9 mouse cellular contexts compared by ENCODE assay signal in the genomic region with DNA sequence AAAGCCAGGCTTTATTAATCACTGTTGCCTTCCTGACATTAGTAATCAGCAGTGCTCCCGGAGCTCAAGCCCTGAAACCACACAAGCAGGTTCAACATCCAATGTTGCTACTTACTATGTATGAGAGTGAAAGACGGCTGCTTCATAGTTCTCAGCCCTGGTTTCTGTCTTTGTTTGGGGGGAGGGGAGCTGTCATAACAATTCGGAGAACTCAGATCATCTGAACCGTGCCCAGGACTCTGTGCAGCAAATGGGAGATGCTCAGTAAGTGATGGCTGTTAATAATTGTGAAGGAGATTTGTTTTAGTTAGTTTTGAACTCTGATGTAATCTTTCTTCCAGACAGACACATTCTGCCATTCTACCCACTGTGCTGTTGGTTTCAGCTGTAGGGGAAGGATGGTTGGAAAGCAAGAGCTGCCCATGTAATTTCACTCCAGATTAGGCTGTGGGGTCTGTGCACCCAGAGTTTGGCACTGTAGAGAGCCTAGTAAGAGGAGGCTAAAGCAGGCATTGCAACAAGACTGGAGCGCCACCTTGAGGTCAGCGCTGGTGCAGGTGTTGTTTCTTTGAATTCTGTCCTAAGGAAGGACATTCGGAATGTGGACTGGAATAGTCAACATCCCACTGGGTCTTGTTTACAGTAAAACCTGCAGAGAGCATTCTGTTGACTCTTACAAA. TPM values are rescaled to one million over a fixed set of nuclear protein-coding genes. Genes with fewer than 3 reads are reported as not detected.
DNase-seq lines count a peak whose midpoint lies in the region; ATAC-seq lines count a peak whose summit lies in the region.
"Had no signal": no experiment of that assay in that cellular context is flagged by ENCODE, and none has a peak within 500 bp of the region (broad histone marks: within the 10 kb centered on the region; RNA-seq: fewer than 3 reads in every experiment).

No protein-coding gene starts in this region.

- no peak overlapping the region for H3K27ac ChIP-seq in hindbrain, embryonic 10.5 days
- no peak overlapping the region for H3K27ac ChIP-seq in hindbrain, embryonic 13.5 days
- H3K27ac ChIP-seq in limb, embryonic 10.5 days, result no peak overlapping the region
- no peak overlapping the region for H3K27ac ChIP-seq in neural tube, embryonic 11.5 days (ENCODE audit: low read depth, low read length)
- H3K27ac ChIP-seq: neural tube, embryonic 12.5 days had no signal

- DNase-seq in hindbrain, embryonic 10.5 days (ENCODE audit: low spot score), result peak; percentile 79
- DNase-seq in cerebellum, postnatal 14 days, result peak; percentile 86 to 90
- DNase-seq in gastrocnemius, postnatal 14 days, result peak; percentile 60
- peak; percentile 83 to 91 for DNase-seq in kidney, adult 8-10 months
- peak; percentile 79 for DNase-seq in limb, embryonic 10.5 days (ENCODE audit: low spot score)
- DNase-seq in neural tube, embryonic 11.5 days (ENCODE audit: low spot score), result peak; percentile 84
- peak; percentile 21 for DNase-seq in telencephalon, adult 2 months (ENCODE audit: low read depth, low spot score)

- H3K27me3 ChIP-seq in hindbrain, embryonic 10.5 days (ENCODE audit: insufficient read depth, poor library complexity, severe bottlenecking), result peaks cover 12% of the 10 kb centered on the region; the same call in 1 of the 2 replicates
- peaks cover 18% of the 10 kb centered on the region for H3K27me3 ChIP-seq in hindbrain, embryonic 13.5 days
- 0 out of 2 replicates have a peak, but pooled peaks cover 4% of the 10 kb centered on the region for H3K27me3 ChIP-seq in limb, embryonic 10.5 days (ENCODE audit: low read depth, poor library complexity, severe bottlenecking)
- no peaks in the 10 kb centered on the region for H3K27me3 ChIP-seq in neural tube, embryonic 11.5 days (ENCODE audit: control insufficient read depth, insufficient read depth, low read length)
- H3K27me3 ChIP-seq: neural tube, embryonic 12.5 days had no signal

- H3K4me3 ChIP-seq in hindbrain, embryonic 10.5 days, result no peak overlapping the region
- no peak overlapping the region for H3K4me3 ChIP-seq in hindbrain, embryonic 13.5 days
- H3K4me3 ChIP-seq in limb, embryonic 10.5 days, result no peak overlapping the region
- no peak overlapping the region for H3K4me3 ChIP-seq in neural tube, embryonic 11.5 days (ENCODE audit: low read depth, low read length)
- H3K4me3 ChIP-seq: neural tube, embryonic 12.5 days had no signal

- no peak for ATAC-seq in hindbrain, embryonic 13.5 days (ENCODE audit: low FRiP score)
- ATAC-seq in neural tube, embryonic 11.5 days (ENCODE audit: insufficient read depth, low FRiP score, low TSS enrichment), result no peak

- H3K4me2 ChIP-seq in hindbrain, embryonic 13.5 days, result no peak overlapping the region
- H3K4me2 ChIP-seq in neural tube, embryonic 11.5 days (ENCODE audit: low read depth), result no peak overlapping the region
- H3K4me2 ChIP-seq: neural tube, embryonic 12.5 days had no signal

- H3K36me3 ChIP-seq in hindbrain, embryonic 10.5 days, result no peaks in the 10 kb centered on the region
- H3K36me3 ChIP-seq in hindbrain, embryonic 13.5 days, result no peaks in the 10 kb centered on the region
- no peaks in the 10 kb centered on the region for H3K36me3 ChIP-seq in limb, embryonic 10.5 days
- no peaks in the 10 kb centered on the region for H3K36me3 ChIP-seq in neural tube, embryonic 11.5 days (ENCODE audit: control insufficient read depth, insufficient read depth, low read length)
- H3K36me3 ChIP-seq: neural tube, embryonic 12.5 days had no signal

- intact Hi-C loops in gastrocnemius, postnatal 14 days (cut with DNase I; ENCODE audit: low total_unique reads), result loop anchor here (10.0 kb wide), 2 partner anchors 101 to 131 kb away; no protein-coding TSS in a partner anchor

- H3K4me1 ChIP-seq in hindbrain, embryonic 10.5 days (replicated peaks), result no peaks in the 10 kb centered on the region
- H3K4me1 ChIP-seq in hindbrain, embryonic 13.5 days (replicated peaks), result no peaks in the 10 kb centered on the region
- no peaks in the 10 kb centered on the region for H3K4me1 ChIP-seq in limb, embryonic 10.5 days
- no peaks in the 10 kb centered on the region for H3K4me1 ChIP-seq in neural tube, embryonic 11.5 days (ENCODE audit: control insufficient read depth, insufficient read depth, low read length)
- H3K4me1 ChIP-seq: neural tube, embryonic 12.5 days had no signal

- no peak overlapping the region for H3K9ac ChIP-seq in hindbrain, embryonic 13.5 days
- H3K9ac ChIP-seq in neural tube, embryonic 11.5 days (ENCODE audit: low read length), result no peak overlapping the region
- H3K9ac ChIP-seq: neural tube, embryonic 12.5 days had no signal

- 33% methylated on average over 7 of the region's 7 CpGs for WGBS in hindbrain, embryonic 10.5 days
- 29% methylated on average over 7 of the region's 7 CpGs for WGBS in hindbrain, embryonic 13.5 days
- WGBS in limb, embryonic 10.5 days, result 33% methylated on average over 7 of the region's 7 CpGs
- 31% methylated on average over 7 of the region's 7 CpGs for WGBS in neural tube, embryonic 11.5 days

- no peaks in the 10 kb centered on the region for H3K9me3 ChIP-seq in hindbrain, embryonic 10.5 days
- no peaks in the 10 kb centered on the region for H3K9me3 ChIP-seq in hindbrain, embryonic 13.5 days
- H3K9me3 ChIP-seq in limb, embryonic 10.5 days (replicated peaks), result no peaks in the 10 kb centered on the region
- H3K9me3 ChIP-seq in neural tube, embryonic 11.5 days (ENCODE audit: control insufficient read depth, low read length), result no peaks in the 10 kb centered on the region
- H3K9me3 ChIP-seq: neural tube, embryonic 12.5 days had no signal

RNA-seq across cellular contexts. Expression of a gene that starts 5.7 kb away (rescaled TPM):
- polyA plus RNA-seq in hindbrain, embryonic 10.5 days (2016; fragmentation: Nextera tagmentation; extraction: Ambion mirVana), result 32.3 and 40.2 TPM in 2 replicates
- 27.1 and 27.8 TPM in 2 replicates for polyA plus RNA-seq in hindbrain, embryonic 13.5 days (2015; fragmentation: Nextera tagmentation; extraction: Ambion mirVana)
- 1 to 10 TPM; 9.3 to 9.4 TPM for total RNA-seq in gastrocnemius, postnatal 14 days (2021)
- 45.6 and 50.1 TPM in 2 replicates for polyA plus RNA-seq in limb, embryonic 10.5 days (2016; fragmentation: Nextera tagmentation; extraction: Ambion mirVana)
- polyA plus RNA-seq in neural tube, embryonic 11.5 days (2014; fragmentation: Nextera tagmentation; extraction: Ambion mirVana), result 45.6 and 48.3 TPM in 2 replicates

RNA-seq across cellular contexts. Expression of a gene that starts 28.1 kb away (rescaled TPM):
- polyA plus RNA-seq in hindbrain, embryonic 10.5 days (2016; fragmentation: Nextera tagmentation; extraction: Ambion mirVana), result 11.3 and 15.9 TPM in 2 replicates
- polyA plus RNA-seq in hindbrain, embryonic 13.5 days (2015; fragmentation: Nextera tagmentation; extraction: Ambion mirVana), result 30.9 and 32.6 TPM in 2 replicates
- total RNA-seq in gastrocnemius, postnatal 14 days (2021), result 10 to 100 TPM; 31.2 to 31.6 TPM
- 3.2 and 5.9 TPM in 2 replicates for polyA plus RNA-seq in limb, embryonic 10.5 days (2016; fragmentation: Nextera tagmentation; extraction: Ambion mirVana)
- polyA plus RNA-seq in neural tube, embryonic 11.5 days (2014; fragmentation: Nextera tagmentation; extraction: Ambion mirVana), result 18.6 and 20.1 TPM in 2 replicates

Comparison
In these comparisons a context has a peak if more than half of its experiments do, and no peak if none do; other contexts are left out.
1. DNase-seq: peak in every context shown above with its lines; median percentile 88 in cerebellum, postnatal 14 days; 87 in kidney, adult 8-10 months; 84 in neural tube, embryonic 11.5 days; 79 in hindbrain, embryonic 10.5 days; 79 in limb, embryonic 10.5 days; 60 in gastrocnemius, postnatal 14 days; 21 in telencephalon, adult 2 months.